Mouse (Mus musculus) cerebellum, adult 11 months (tissue): ENCODE measurements around the gene Ext2.

Experiments used
- DNase-seq: peaks from one replicate; pipeline ENCODE4 v3.0.0; 2022

Ext2 gene

DNA sequence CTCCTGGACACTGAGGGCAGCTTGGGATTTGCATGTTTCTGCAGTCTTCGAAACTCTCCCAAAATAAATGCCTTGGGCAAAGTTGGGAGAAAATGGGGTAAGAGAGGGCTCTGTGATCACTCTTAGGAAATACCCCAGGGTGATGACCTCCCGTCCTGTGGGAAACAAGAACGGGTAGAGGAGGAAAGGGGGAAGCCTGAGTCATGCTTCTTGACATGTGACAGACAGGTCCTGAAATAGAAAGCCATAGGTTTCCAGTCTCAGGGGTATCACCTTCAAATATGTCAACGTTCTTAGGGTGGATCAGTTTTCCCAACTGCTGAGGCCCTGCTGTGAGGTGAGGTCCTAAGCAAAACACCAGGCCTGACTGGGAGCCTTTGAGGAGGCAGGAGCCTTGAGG, 46.9 kb downstream of the Ext2 start:
- no peak for DNase-seq

DNA sequence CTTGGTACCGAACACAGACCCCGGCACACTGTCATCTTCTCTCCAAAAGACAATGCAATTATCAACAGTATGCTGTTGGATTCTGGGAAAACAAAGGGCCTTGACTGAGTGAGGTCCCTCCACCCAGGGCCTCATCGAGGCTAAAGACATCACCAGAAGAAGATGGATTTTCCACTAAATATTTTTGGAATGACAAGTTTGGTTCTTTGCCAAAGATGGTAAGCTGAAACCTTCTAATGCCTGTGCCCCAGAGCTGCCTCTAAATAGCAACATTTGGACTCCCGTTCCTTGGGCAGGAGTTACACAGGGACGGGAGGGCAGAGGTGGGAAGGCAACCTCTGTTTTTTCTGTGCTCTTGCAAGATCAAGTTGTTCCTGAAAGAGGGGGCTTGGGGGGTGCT, 47.4 kb downstream of the Ext2 start:
- DNase-seq, result no peak

DNA sequence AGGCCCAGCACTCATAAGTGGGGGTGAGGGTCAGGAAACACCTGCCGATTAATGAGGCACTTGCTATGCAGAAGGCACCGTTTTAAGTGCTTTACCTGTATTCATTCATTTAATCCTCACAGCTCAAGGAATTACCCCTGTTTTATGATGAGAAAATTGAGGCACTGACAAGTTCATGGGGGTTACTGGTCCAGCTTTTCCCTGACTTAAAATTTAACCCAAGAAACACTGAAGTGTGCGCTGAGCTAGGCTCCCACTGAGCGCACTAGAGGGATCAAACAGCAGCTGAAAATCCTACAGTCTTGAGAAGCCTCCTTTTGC, 49.6 kb downstream of the Ext2 start:
- no peak for DNase-seq

DNA sequence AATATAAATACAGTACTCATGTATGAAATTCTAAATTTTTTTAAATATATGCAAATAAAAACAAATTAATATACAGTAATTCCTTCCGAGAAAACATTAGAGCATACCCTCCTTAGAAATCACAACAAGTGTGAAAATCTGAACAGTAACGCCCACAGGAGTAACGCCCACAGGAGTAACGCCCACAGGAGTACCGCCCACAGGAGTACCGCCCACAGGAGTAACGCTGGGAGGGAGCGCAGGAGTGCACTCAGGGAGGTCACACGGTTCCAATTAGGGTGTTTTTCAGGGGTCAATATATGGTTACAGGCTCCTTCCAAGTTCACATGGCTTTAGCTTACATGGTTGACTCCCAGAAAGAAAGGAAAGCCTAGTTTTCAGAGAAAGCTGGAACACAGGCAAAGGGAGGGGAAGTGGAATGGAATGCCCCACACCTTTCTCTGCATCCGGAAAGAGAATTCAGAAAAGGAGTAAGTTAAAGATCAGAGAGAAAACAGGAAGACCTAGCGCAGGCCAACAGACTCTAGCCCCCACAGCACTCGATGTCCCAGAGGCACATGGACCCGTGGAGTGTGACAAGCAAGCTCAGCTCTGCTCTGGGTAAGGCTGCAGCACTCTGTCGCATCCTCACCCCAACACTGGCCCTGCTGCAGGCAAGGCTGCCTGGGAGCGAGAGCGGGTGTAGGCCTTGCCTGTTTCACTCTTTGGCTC, 50.2 kb downstream of the Ext2 start:
- DNase-seq, result no peak

DNA sequence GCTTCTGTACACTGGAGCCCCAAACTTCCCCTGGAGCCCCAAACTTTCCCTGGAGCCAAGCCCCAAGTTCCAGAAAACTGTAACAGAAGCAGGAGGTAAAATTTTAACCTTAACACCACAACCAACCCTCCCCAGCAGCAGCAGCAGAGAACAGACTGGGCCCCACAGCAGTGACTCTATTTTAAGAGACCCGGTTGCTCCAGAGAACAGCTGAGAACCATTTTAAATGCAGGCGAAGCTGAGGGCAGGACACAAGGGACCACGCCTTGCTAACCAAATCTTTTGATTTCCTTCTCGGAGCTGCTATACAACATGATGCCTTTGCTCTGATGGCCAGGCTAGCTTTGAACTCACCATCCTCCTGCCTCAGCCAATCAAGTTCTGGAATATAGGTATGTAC, 51.5 kb downstream of the Ext2 start:
- no peak for DNase-seq

DNA sequence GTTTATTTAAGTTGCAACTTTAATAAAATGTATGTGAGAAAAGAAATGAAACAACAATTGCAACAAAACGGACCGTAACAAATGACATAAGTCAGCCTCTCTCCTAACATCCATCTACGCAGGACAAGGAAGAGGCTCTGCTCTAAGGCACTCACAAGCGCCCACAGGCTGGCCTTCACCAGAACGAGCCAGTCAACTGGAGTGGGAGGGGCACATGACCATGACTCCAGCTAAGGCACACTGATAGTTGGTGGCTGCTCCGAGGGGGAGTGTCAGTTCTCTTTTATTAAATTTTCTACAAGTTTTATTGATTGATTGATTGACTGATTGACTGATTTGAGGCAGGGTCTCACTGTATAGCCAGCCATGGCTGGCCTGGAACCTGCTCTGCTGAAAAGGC, 52.5 kb downstream of the Ext2 start:
- no peak for DNase-seq

DNA sequence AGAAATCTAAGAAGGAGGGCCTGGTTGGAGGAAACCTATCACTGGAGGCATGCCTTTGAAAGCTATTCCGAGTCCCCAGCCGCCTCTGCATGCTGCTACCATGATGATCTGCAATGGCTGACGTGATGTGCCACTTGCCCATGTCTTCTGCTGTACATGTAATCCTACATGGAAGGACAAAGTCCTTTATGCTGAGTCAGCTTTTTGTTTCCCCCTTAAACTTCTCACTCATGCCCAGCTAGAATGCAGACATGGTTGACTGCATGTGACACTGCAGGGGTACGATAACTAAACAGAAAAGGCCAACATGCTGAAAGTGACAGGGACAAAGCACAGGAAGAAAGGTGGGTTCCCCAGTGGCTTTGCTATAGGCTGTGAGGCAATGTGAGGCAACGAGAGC, 56.6 kb downstream of the Ext2 start:
- no peak for DNase-seq

DNA sequence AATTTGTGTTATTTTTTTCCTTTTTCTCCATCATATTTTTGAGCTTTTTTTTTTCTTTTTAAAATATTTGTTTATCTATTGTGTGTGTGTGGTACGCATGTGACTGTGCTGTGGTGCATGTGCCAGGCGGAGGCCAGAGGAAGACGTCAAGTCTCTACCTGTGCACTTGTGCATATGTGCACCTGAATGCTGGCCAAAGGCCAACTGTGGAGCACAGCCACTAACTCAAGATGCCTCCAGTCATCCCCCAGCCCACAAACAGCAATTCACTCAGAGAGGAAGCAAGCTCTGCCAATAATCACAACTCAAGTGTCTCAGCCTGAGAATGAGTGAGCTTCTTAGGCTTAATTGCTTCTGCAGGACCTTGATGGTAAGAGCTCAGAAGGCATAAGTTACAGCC, 58.2 kb downstream of the Ext2 start:
- DNase-seq, result no peak

DNA sequence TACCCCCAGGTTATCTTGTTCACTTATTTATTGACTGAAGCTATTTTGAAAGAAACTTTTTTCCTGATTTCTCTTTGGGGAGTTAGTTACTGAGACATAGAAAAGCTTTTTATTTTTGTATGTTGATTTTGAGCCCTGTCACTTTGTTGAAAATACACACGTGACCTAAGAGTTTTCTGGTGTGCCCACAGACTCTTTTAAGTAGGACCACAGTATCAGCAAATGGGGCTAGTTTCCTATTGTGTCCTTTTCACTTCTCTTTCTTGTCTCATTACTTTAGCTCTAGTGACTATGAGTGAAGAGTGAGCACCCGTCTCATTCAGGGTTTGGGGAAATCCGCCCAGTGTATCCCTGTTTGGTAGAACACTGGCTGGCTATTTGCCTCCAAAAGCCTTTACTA, 62.0 kb downstream of the Ext2 start:
- DNase-seq, result no peak

DNA sequence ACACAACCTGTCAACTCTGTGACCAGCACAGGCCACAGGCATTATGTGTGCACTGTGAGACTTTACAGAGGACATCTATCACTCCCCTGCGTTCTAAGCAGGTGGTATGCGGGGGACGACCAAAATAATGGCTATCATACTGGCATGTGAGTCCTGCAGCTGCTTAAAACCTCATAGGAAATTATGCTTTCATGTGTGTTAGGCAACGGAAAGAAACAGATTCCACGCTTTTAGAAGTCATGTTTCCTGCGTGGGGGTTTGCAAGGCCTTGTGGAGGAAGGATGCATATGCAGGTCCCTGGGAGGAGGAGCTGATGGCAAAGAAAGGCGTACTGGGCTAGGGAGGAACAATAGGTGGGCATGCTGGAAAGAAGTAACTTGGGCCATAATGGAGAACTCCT, 63.2 kb downstream of the Ext2 start:
- DNase-seq, result no peak

DNA sequence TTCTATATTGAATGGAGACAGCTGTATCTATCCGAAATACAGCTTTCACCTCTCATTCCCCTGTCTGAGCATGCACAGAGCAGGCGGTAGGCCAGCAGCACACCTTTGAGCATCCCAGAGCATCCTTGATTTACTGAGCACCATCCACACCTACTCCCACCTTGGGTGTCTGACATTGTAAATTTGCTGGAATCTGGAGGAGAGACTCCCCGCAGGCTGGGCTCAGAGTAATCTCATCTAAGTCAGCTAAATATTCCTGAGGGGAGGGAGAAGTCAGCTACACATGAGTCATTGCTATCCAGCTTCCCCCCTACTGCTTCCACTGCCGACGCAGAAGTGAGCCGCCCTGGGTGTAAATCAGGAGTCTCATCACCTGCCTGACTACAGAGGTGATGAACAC, 64.1 kb downstream of the Ext2 start:
- DNase-seq, result no peak

DNA sequence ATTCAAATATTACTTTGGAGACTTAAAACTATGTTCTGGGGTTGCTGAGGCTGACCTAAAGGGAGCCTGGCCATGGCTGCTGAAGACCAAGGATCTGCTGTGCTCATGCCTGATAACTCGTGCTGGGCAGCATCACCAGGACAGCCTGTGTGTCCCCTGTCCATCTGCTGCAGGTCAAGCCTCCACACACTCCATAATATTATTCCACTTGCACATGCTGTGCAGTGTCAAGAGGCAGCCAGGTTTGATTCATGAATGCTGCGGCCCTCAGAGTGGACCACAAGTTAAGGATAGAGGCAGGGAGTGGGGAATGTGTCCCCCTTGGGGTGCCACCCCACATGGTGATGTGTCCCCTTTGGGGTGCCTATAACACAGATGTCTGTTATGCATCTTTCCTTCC, 68.0 kb downstream of the Ext2 start:
- peak; percentile 65 for DNase-seq

DNA sequence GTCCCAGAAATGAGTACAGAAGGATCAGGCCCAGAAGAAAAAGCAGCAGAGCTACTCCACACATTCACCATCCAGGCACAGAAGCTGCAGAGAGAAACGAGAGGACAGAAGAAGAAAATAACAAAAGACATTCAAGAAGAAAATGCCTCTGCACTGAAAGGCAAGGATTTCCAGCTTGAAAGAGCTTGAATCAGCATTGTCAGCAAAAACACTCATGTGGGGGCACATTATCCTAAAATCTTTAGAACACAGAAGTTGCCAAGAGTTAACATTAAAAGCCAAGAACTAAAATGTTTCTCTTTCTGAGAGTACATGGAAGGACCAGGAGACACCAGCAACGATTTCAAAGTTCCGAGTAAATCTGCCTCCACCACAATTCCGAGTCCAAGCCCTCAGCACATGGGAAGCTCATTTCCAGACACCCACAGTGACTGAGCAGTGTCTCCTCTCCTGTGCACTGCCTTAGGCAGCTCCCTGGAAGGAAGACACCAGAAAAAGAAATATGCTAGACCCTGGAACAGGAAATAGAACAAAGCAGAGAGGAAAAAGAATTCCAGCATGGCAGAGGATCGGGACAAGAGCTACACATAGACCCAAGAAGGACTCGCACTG, 69.1 kb downstream of the Ext2 start:
- no peak for DNase-seq

DNA sequence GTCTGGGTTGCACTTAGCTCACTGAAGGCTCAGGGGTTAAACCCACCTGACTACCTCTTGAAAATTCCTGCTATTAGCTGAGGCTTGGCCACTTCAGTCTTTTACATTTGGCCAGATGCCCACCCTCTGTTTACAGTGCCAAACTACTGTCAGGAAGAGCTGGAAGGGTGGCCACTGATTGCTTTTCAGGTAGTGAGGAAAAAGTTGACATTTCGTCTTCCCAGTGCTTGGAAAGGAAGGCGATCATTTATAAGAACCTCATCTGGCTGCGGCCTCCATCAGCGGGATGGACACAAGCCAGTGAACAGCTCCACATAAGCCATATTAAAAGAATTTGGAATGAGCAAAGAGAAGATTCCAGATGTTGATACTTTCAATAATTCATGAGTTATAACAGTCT, 72.7 kb downstream of the Ext2 start:
- no peak for DNase-seq

DNA sequence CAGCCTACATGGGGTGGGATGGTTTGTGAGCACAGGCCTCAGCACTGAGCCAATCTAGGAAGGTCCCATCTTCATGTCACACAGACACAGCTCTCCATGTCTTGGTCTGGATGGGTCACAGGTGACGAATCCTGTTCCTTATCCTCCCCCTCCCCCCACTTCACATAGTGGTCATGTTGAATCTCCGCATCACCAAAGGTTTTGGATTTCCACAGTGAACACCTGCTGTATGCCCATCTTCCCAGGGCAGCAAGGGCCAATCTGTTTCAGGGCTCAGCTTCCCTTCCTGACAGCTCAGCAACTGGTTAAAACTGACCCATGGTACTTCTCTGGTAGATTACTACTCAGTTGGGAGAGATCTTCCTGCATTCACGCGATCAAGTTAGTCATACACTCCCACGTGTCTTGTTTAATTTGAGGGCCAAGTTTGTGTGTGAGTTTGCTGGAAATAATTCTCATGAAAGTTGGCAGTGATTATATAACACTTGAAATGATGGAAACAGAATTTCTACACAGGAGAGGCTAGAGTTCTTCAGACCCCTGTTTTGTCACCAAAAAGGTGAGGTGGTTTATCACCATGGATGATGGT, 74.7 kb downstream of the Ext2 start:
- no peak for DNase-seq

DNA sequence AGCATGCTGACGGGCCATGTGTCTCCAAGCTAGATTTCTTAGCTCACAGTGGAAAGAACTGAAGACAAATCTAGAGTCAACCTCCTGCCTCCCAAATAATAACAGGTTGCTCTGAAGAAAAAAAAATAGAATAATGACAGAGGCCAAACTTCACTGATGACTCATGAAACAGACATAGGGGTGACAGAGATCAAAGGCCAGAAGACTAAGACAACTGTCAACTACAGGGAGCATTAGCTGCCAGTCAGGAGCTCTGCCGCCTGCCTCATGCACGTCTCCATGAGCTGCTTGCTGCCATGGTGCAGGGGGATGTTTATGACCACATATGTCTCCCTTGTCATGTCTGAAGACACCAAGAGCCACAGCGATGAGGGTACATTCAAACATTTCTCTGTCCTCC, 75.7 kb downstream of the Ext2 start:
- no peak for DNase-seq

DNA sequence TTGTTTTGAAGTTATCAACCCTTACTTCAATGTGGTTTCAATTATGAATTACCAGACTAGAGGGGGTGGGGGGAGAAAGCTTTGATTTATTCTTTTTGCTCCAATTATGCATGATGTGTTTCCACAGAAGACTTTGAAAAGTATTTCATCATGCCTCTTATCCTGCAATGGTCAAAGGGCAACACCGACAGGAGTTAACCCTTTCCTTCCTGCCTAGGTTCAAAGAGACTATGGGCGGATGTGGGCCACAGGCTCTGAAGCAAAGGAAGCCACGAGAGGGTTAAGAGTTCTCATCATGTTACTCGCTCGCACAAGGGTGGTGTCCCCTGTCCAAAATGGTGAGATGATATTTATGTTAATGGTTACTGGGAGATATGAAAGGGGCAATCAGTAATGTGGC, 76.2 kb downstream of the Ext2 start:
- no peak for DNase-seq

DNA sequence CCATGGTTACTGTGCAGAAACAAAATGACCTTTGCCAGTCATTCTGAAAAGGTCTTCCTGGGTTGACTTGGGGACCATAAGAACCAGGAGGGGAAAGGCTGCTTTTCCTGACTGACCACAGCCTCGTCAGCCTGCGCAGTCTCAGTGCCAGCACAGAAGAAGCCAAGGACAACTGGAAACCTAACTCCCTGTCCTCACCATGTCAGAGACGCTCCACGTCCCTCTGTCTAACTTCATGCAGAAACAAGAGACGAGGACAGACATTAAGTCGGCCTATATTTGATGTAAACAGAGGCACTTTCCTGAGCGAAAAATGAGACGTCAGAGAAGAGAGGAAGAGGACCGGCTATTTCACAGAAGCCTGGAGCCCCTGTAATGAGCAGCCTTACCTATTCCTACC, 76.6 kb downstream of the Ext2 start:
- no peak for DNase-seq

DNA sequence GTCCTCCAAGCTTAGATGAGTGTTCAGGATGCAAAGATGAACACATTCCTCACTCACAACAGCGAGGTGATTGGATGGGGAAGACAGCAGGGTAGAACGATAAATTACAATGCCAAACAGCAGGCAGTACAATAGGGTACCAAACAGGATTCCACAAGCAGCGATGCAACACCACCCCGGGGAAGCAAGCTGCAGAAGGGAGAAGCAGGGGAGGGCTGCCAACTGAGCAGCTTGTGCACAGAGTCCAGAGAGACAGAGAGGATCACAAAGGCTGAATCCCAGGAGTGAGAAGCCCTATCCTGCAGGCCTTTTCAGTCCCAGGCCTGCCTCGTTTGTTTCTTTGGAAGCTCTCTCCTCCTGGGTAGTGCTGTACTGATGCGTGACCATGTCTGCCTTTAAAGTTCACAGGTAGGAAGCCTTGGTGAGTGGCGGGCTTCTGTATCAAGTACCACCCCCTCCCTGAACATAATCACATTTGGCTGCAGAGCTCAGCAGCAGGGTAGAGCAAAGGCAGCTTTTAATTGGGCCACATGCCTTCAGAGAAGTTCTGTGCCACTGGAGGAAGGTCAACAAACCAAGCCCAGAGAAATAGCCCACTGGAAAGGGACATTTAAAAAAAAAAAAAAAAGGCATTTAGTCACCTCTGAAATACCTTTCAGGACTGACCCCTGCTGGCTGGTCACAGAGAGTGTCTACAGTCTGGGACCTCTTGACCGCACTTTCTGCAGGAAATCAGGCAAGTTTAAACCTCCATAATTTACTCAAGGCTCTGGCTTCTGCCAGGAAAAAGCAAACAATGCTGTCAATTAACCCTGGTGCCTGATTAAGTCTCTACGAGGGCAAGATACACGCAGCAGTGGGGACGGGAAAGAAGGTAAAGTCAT, 77.8 kb downstream of the Ext2 start:
- DNase-seq, result peak; percentile 56

DNA sequence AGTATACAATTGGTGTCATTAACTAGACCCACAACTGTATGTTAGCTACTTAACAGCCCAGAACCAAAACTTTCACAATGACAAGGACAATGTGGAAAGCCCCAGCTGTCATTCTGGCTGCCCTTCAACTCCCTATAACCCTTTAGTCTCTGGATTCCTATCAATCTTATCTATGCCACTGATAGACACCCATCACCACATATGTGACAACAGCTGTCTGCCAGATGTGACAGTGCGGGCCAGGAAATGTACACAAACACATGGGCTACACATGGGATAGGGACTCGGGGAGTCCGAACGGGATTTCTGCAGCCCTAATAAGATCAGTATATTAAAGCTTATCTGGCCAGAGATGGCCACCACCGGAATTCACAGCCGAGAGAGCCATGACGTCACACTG, 80.7 kb downstream of the Ext2 start:
- DNase-seq, result no peak

DNA sequence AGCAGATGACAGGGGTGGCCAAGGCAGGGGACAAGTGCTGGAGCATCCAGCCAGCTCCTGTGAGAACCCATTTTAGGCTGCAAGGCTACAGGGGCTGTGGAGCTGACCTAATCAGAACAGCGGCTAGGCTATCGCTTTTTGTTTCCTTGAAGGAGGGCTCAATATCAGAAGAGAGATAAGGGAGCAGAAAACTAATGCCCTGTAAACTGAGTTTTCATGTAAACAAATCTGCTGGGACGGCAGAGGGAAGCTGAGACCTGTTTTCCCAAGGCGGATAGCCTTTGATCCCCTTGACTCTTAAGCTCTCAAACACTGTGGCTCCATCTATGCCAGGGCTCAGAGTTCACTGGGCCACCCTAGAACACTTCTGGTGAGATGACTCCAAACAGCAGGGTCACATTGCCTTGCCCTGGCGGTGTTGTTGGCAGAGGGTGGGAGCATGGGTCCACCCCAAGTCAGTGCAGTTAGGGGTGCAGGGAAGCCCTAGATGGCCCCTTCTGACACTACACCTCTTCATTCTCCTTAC, 83.3 kb downstream of the Ext2 start:
- no peak for DNase-seq

DNA sequence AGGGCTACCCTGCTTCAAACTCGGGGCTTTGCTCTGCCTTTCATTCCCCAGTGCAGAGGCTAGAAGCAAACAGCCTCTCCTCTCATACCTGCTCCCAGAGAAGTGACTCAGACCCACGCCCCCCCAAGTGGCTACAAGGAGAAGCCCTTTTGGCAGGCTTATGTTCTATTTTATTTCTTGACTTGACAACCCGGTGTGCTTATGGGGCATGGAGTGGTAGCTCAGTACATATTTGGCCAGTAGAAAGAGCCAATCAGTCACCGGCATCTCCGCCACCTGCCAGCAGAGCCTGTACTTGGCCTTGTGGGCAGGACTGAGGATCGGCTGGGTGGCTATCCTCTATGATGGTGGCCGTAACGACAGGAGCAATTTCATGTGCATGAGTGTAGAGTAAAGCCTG, 85.2 kb downstream of the Ext2 start:
- no peak for DNase-seq

DNA sequence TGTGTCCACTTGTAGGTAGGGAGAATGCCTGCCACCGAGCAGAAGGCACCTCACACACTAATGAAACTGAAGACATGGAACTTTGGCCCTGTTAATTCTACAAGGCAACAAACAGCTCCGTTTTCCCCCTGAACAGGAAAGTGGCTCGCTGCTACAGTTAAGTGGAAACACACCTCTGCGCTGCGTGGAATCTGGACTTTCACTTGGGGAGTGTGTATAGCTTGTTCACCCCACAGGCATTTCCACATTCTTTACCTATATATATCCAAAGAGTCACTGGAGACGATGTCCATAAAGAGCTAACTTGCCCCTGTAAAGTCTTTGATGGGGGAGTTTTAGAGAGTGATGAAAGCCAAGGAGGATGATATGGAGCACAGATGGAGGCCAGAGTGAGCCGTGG, 89.7 kb downstream of the Ext2 start:
- no peak for DNase-seq

DNA sequence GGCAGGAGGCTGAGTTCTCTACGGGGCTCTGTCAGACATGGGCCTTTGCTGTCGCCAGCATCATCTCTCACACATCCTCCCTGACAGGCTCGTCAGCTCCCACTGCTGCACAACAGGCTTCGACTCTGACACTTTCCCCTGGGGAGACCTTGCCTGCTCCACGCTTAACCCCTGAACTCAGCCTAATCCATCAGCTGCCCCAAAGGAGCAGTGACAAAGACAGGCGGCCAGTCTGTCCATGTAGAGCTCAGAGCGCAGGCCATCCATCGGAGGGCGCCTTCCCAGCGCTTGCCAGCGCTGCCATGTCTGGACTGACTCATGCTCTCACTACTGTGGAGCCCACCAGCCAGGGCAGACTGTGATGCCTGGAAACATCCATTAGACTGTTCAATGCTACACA, 92.8 kb downstream of the Ext2 start:
- DNase-seq, result no peak
